Mouse (Mus musculus) lung, embryonic 15.5 days (tissue): ENCODE data around the gene Fndc5. TPM values are rescaled to one million over a fixed set of nuclear protein-coding genes. Genes with fewer than 3 reads are reported as not detected.

ENCODE experiments used
- ATAC-seq: fragments of 200-750 bp; cut with Nextera tagmentation; 2 replicates; pipeline ENCODE4 v1.8.0; 2017; ENCODE audit warnings: moderate number of reproducible peaks, borderline replicate concordance; ENCODE audit not compliant: low FRiP score, low TSS enrichment; ENCODE audit errors: extremely low read depth
- H3K27ac ChIP-seq: fragments of 300-500 bp; sonication (generic); 2 replicates; pipeline ENCODE4 v1.5.1; 2015; ENCODE audit warnings: moderate library complexity, mild to moderate bottlenecking, inconsistent platforms
- H3K27me3 ChIP-seq: fragments of 300-500 bp; sonication (generic); 2 replicates; pipeline ENCODE4 v1.6.1; 2015; ENCODE audit warnings: inconsistent platforms
- H3K36me3 ChIP-seq: fragments of 300-500 bp; sonication (generic); 2 replicates; pipeline ENCODE4 v1.6.1; 2015; ENCODE audit warnings: inconsistent platforms
- H3K4me1 ChIP-seq: fragments of 300-500 bp; sonication (generic); 2 replicates; pipeline ENCODE4 v1.6.1; 2015; ENCODE audit warnings: inconsistent platforms
- H3K4me2 ChIP-seq: fragments of 300-500 bp; sonication (generic); 2 replicates; pipeline ENCODE4 v1.6.1; 2015; ENCODE audit warnings: inconsistent platforms, mild to moderate bottlenecking, moderate library complexity
- H3K4me3 ChIP-seq: fragments of 300-500 bp; sonication (generic); 2 replicates; pipeline ENCODE4 v1.5.1; 2015; ENCODE audit warnings: mild to moderate bottlenecking, inconsistent platforms
- H3K9ac ChIP-seq: fragments of 300-500 bp; sonication (generic); 2 replicates; pipeline ENCODE4 v1.6.1; 2015; ENCODE audit warnings: inconsistent platforms
- H3K9me3 ChIP-seq: fragments of 300-500 bp; sonication (generic); 2 replicates; pipeline ENCODE4 v1.6.1; 2016; ENCODE audit warnings: inconsistent platforms
- WGBS: fragments of 180-500 bp; shearing (Covaris S2); methylation state at CpG from one replicate; pipeline ENCODE4 v1.1.7; 2015; 5-methylcytosine and 5-hydroxymethylcytosine counted together
- polyA plus RNA-seq: library from polyadenylated mRNA; unstranded; fragments of >200 nt; fragmentation: Nextera tagmentation; extraction: Ambion mirVana; gene quantifications from 2 replicates; pipeline ENCODE4 v1.2.1, GENCODE M21; 2015

The Fndc5 gene
- polyA plus RNA-seq, 1 experiment from 2014 or later: 3.7 TPM

GRCm38 (mm10) chr4:129141560-129142438, 5.0 kb downstream of the Fndc5 start:
- no peak overlapping the region for H3K9ac ChIP-seq
- no peak overlapping the region for H3K4me2 ChIP-seq
- 67% methylated on average over 17 of the region's 17 CpGs for WGBS
- no peak overlapping the region for H3K4me3 ChIP-seq
- H3K27ac ChIP-seq: no peak overlapping the region
- H3K27me3 ChIP-seq: peaks cover 19% of the 10 kb centered on the region
- no peaks in the 10 kb centered on the region for H3K36me3 ChIP-seq
- H3K4me1 ChIP-seq: peaks cover 9% of the 10 kb centered on the region; the same call in 1 of the 2 replicates
- no peak for ATAC-seq
- no peaks in the 10 kb centered on the region for H3K9me3 ChIP-seq

- no peak overlapping the region for H3K4me3 ChIP-seq
- no peak overlapping the region for H3K9ac ChIP-seq
- 0 out of 2 replicates have a peak, but pooled peaks cover 5% of the 10 kb centered on the region for H3K4me1 ChIP-seq
Measured at GRCm38 (mm10) chr4:129142439-129143045, 5.7 kb downstream of the Fndc5 start.

GRCm38 (mm10) chr4:129143509-129143908, 6.7 kb downstream of the Fndc5 start:
- Histone ChIP-seq H3K4me1 (0 out of 2 replicates have a peak, but pooled peaks cover 5% of the 10 kb centered on the region), H3K27ac (no peak overlapping the region), H3K9me3 (no peaks in the 10 kb centered on the region), H3K4me2 (no peak overlapping the region), H3K9ac (no peak overlapping the region), H3K36me3 (no peaks in the 10 kb centered on the region), H3K27me3 (peaks cover 2% of the 10 kb centered on the region), H3K4me3 (no peak overlapping the region)
- 75% methylated on average over 5 of the region's 5 CpGs for WGBS
- ATAC-seq: no peak

More at GRCm38 (mm10) chr4:129142439-129143045, 5.7 kb downstream of the Fndc5 start:
- no peak overlapping the region for H3K4me2 ChIP-seq
- 80% methylated on average over 11 of the region's 11 CpGs for WGBS
- no peaks in the 10 kb centered on the region for H3K9me3 ChIP-seq
- peaks cover 11% of the 10 kb centered on the region for H3K27me3 ChIP-seq
- no peaks in the 10 kb centered on the region for H3K36me3 ChIP-seq
- no peak for ATAC-seq
- H3K27ac ChIP-seq: no peak overlapping the region

GRCm38 (mm10) chr4:129144401-129145367, 7.9 kb downstream of the Fndc5 start:
- Histone ChIP-seq H3K4me1 (0 out of 2 replicates have a peak, but pooled peaks cover 5% of the 10 kb centered on the region), H3K4me3 (no peak overlapping the region), H3K27me3 (no peaks in the 10 kb centered on the region), H3K36me3 (peaks cover 8% of the 10 kb centered on the region), H3K27ac (no peak overlapping the region), H3K9ac (no peak overlapping the region), H3K9me3 (no peaks in the 10 kb centered on the region), H3K4me2 (no peak overlapping the region)
- no peak for ATAC-seq
- WGBS: 64% methylated on average over 16 of the region's 16 CpGs

GRCm38 (mm10) chr4:129145411-129145810, 8.6 kb downstream of the Fndc5 start:
- Histone ChIP-seq H3K4me3 (no peak overlapping the region), H3K36me3 (peaks cover 13% of the 10 kb centered on the region), H3K9me3 (no peaks in the 10 kb centered on the region), H3K4me2 (no peak overlapping the region), H3K27ac (no peak overlapping the region), H3K27me3 (no peaks in the 10 kb centered on the region), H3K4me1 (0 out of 2 replicates have a peak, but pooled peaks cover 5% of the 10 kb centered on the region), H3K9ac (no peak overlapping the region)
- no peak for ATAC-seq
- WGBS: 60% methylated on average over 4 of the region's 4 CpGs

GRCm38 (mm10) chr4:129145943-129146342, 9.1 kb downstream of the Fndc5 start:
- 65% methylated on average over 4 of the region's 4 CpGs for WGBS
- Histone ChIP-seq H3K4me2 (no peak overlapping the region), H3K27ac (no peak overlapping the region), H3K27me3 (no peaks in the 10 kb centered on the region), H3K4me3 (no peak overlapping the region), H3K4me1 (0 out of 2 replicates have a peak, but pooled peaks cover 5% of the 10 kb centered on the region), H3K9ac (no peak overlapping the region), H3K36me3 (peaks cover 18% of the 10 kb centered on the region), H3K9me3 (no peaks in the 10 kb centered on the region)
- no peak for ATAC-seq

DNA sequence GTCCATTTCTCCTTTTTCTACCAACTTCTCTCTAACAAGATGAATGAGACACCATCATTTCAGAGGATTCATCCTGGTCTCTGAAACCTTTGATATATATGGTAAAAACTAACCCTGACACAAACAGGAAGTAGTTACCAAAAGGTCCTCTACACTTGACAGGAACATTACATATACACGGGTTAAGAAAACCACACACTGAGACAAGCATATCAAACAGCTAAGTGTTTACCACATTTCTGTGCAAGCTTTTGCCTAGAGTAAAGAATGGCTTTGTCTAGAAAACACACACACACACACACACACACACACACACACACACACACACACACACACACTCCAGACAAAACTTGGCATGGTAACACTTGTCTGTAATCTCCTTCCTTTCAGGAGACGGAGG, 9.6 kb downstream of the Fndc5 start:
- WGBS: 26% methylated on average over 2 of the region's 2 CpGs
- H3K27ac ChIP-seq: no peak overlapping the region
- ATAC-seq: no peak

DNA sequence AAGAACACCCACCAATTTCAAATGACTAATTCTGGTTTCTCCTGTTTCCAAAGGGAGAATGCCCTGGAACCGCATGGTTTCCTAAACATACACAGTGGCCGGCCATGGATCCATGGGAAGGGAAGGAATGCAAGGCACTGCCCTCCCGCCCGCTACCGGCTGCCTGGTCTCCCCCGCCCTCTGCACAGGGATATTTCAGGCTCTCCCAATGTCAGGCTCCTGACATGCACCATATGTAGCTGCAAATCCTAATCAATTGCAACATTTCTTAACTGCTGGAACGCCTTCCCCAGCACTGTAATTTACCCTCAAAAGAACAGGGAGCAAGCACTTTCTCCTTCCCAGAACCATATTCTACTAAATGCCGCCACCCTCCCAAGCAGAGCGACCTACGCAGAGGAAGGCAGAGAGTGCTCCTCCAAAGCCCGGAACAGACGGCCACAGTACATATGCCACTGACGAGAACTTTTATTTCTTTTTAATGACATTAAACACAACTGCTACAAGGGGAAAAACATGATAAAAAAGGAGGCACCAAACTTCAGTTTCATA, 10.8 kb downstream of the Fndc5 start:
- no peak overlapping the region for H3K4me2 ChIP-seq
- H3K4me1 ChIP-seq: no peaks in the 10 kb centered on the region
- 70% methylated on average over 13 of the region's 13 CpGs for WGBS
- H3K27ac ChIP-seq: no peak overlapping the region; the same call in 1 of the 2 replicates
- ATAC-seq: no peak
- no peak overlapping the region for H3K9ac ChIP-seq
- H3K4me3 ChIP-seq: no peak overlapping the region
- H3K27me3 ChIP-seq: no peaks in the 10 kb centered on the region
- peaks cover 31% of the 10 kb centered on the region for H3K36me3 ChIP-seq
- no peaks in the 10 kb centered on the region for H3K9me3 ChIP-seq

More for the DNA sequence above, 9.6 kb downstream of the Fndc5 start:
- Histone ChIP-seq H3K4me2 (no peak overlapping the region), H3K4me3 (no peak overlapping the region), H3K9me3 (no peaks in the 10 kb centered on the region), H3K36me3 (peaks cover 20% of the 10 kb centered on the region), H3K27me3 (no peaks in the 10 kb centered on the region), H3K4me1 (0 out of 2 replicates have a peak, but pooled peaks cover 5% of the 10 kb centered on the region), H3K9ac (no peak overlapping the region)

- no peak for ATAC-seq
- 86% methylated on average over 1 of the region's 1 CpGs for WGBS
- H3K9ac ChIP-seq: no peak overlapping the region
- peaks cover 43% of the 10 kb centered on the region for H3K36me3 ChIP-seq
- no peak overlapping the region for H3K4me3 ChIP-seq
- H3K4me2 ChIP-seq: no peak overlapping the region
- H3K4me1 ChIP-seq: no peaks in the 10 kb centered on the region
- H3K27ac ChIP-seq: no peak overlapping the region
- no peaks in the 10 kb centered on the region for H3K9me3 ChIP-seq
- no peaks in the 10 kb centered on the region for H3K27me3 ChIP-seq
Measured at GRCm38 (mm10) chr4:129149321-129149720, 12.5 kb downstream of the Fndc5 start.

DNA sequence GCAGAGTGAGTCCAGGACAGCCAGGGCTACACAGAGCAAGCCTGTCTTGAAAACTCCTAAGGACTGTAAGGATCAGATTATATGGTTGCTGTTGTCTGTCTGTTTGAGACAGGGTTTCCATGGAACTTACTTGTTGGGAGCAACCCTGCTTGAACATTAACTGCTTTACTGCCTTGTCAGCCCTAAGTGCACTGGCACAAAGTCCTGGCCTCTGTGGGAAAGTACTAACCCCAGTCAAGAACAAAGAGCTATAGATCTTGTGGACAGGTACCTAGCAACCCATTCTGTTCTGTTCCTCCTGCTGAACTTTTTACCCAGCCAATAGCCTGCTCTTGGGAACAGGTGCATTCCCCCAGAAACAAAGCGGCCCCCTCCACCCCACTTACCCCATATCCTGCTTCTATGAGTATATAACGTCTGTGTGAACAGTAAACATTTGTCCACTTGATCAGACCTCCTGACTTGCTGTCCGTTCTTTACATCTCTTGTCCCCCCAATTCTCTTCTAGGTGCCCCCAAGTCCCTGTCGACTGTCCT, 14.5 kb downstream of the Fndc5 start:
- no peak for ATAC-seq
- Histone ChIP-seq H3K27ac (no peak overlapping the region), H3K9ac (no peak overlapping the region), H3K4me3 (no peak overlapping the region), H3K36me3 (peaks cover 53% of the 10 kb centered on the region), H3K27me3 (no peaks in the 10 kb centered on the region), H3K9me3 (no peaks in the 10 kb centered on the region), H3K4me1 (no peaks in the 10 kb centered on the region), H3K4me2 (no peak overlapping the region)
- 75% methylated on average over 4 of the region's 4 CpGs for WGBS

DNA sequence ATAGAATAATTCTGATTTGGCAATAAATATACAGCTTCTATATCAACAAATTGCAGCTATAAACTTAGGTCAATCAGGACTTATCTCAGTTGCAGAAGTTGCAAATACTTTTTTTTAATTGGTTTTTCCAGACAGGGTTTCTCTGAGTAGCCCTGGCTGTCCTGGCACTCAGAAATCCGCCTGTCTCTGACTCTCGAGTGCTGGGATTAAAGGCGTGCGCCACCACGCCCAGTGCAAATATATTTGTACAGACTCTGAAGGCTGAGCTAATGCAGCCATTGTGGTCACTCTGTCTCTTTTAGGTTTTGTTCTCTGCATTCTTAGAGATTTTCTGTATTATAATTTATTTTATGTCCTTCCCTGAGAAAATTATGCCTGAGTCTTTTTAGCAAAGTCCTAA, 20.7 kb downstream of the Fndc5 start:
- WGBS: 68% methylated on average over 5 of the region's 5 CpGs
- Histone ChIP-seq H3K9ac (no peak overlapping the region), H3K36me3 (peaks cover 35% of the 10 kb centered on the region), H3K4me1 (0 out of 2 replicates have a peak, but pooled peaks cover 3% of the 10 kb centered on the region), H3K9me3 (no peaks in the 10 kb centered on the region), H3K27ac (no peak overlapping the region), H3K4me3 (no peak overlapping the region), H3K27me3 (no peaks in the 10 kb centered on the region), H3K4me2 (no peak overlapping the region)
- no peak for ATAC-seq
